Mouse (Mus musculus) layer of hippocampus, adult 9-11 months (tissue): ENCODE measurements around the gene Cdk17.

Source experiments
- DNase-seq: peaks from one replicate; pipeline ENCODE4 v3.0.0; 2022

The Cdk17 gene

DNA sequence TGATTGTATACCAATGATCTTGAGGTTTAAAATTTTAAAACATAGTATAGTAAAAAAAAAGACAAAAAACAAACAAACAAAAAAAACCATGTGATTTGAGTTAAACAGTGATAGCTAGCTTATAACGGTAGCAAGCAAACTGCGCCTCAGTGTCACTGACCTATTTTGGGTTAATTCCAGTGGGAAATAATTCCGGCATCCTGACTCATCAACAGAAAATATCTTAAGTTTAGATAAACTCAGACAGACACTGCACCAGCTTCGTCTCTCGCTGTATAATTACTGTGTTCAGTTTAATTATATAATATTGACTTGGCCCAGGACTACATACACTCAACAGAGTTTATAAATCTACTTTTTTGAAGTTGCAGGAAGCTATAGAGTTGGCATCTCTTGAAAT is 71.2 kb downstream of the Cdk17 start:
- no peak for DNase-seq

DNA sequence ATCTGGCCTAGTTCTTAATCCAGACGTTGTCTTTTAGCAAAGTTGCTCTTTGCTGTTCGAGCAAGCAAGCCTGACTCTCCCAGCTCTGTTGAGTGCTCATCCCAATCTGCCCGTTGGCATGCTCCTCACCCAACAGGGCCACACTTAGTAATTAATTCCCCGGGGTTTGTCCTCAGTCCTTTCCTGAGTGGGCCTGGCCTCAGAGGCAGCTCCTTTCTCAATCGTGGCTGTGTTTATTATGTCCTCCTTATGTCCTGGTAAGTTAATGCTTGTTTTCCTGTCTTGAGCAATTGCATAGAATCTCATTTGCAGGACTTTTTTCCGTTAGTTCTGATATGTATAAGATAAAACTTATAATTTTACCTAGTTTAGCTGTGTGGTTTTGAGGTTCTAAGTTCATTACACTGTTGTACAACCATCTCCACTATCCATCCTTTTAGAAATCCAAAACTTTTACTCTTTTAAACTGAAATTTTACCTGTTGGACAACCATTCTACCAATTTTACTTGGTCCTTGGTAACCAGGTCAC is 73.1 kb downstream of the Cdk17 start:
- DNase-seq = no peak

DNA sequence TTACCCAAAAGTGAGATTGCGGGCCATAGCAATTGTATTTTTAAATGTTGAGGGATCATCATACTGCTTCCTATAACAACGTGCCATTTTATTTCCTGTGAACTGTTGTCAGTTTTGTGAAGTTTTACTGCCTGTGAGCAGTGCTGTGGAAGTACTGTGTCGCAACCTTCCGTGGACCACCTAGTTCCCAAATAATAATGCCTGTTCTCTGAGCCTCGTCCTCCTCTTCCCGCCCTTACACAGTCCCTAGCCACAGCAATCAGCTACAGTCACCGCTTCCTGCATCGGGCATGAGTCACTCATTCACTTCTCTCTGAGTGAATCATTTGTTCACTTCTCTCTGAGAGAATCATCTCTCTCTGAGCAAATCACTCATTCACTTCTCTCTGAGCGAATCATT is 74.0 kb downstream of the Cdk17 start:
- DNase-seq = no peak

DNA sequence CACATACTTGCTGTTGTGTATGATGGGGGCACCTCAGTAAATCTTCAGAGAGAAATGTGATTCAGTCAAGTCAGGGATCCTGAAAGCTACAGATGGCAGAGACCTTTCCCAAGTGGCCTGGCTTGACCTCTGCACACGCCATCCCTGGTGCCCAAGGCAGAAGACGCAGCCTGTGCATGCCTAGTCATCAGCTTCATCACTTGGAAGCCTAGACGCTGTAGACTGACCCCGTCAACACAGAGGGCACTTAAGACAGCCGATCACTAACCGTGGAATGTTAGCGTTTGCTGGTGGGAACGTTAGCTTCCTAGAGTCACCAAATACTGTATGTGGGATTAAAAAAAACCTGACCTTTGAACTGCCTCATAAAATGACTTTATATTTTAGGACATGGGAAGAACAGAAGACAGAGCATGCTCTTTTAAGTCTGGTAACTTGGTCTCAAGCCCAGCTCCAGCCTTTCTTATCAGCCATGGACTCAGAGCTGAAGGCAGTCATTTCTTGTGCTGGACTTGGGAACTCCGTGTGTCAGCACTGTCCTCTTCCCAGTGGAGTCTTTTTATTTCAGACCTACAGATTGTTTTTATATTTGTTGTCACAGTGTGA is 78.6 kb downstream of the Cdk17 start:
- DNase-seq = no peak

DNA sequence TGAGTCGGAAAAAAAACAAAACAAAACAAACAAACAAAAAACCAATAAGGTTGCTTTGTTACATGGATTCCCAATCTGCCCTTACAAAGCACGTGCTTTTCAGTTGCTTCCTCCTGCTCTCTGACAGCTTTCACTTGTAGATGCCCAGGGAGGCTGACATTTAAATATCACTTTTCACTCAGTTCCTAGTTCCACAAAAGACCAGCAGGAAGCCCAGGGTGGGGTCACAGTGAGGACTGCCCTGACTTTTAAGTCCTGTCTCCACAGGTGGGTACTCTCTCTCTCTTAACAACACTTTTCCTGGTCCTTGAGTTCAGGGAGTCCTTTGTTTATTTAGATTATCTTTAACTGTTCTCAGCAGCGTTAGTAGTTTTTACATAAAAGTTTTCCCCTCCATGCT is 81.5 kb downstream of the Cdk17 start:
- no peak for DNase-seq

DNA sequence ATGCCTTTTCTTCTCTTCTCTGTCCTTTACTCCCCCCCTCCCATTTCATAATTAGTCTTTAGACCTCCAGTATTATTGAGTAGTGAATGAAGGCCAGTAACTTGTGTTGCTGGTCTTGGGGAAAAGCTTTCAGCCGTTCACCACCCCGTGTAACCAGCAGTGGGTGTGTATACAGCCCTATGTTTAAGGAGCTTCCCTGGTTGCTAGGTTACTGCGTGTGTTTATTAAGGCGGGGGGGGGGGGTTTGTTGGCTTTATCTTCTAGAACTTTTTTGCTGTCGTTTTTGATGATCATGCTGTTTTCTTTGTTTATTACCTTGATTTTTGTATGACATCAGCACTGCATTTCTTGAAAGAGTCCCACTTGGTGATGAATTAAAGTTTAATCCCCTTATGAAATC is 82.2 kb downstream of the Cdk17 start:
- no peak for DNase-seq

DNA sequence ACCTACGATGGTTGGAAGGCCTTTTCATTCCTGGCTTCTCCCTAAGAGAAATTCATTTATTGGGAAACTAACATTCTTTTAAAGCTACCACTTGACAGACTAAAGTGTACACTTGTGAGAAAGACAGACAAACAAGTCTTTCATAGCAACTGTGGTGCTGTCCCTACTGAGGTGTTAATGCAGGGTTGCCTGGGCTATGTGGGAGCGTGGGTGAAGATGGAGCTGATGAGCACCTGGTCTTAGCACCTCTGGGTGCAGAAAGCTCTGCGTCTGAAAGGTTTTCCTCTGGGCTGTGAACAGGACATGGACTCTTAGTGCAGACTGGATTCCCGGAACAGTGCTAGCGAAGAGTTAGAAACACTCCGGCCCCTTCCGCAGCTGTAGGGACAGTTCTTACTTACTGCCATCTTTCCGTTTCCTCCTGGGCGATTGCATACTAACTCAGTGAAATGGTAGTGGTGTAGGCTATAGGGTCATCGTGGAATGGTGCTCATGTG is 83.6 kb downstream of the Cdk17 start:
- no peak for DNase-seq

DNA sequence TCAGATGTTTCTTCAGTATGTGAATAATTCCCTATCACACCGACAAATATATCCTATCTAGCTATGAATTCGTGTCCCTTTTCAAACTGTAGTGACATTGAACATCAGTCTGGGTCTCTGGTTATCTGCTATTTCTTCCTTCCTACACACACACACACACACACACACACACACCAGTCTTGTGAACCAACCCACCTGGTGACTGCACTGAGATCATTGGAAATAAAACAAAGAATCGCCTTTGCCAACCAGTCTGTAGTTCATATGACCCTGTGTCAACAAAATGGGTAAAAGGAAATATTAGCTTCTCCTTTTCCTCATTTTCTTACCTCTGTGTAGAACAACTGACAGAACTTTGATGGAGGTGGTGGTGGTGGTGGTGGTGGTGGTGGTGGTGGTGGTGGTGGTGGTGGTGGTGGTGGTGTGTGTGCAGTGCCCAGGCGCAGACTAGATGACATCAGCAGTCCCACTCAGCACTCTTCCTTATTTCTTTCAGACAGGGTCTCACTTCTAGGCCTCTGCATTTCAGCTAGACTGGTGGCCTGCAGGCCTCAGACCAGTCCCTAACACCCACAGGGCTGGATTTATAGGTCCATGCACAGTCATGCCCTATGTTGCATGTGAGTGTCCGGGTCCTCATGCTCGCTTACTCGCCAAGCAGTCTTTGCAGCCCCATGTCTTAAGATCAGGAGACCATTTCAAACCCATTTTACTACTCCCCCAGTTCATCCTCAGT is 85.7 kb downstream of the Cdk17 start:
- no peak for DNase-seq

DNA sequence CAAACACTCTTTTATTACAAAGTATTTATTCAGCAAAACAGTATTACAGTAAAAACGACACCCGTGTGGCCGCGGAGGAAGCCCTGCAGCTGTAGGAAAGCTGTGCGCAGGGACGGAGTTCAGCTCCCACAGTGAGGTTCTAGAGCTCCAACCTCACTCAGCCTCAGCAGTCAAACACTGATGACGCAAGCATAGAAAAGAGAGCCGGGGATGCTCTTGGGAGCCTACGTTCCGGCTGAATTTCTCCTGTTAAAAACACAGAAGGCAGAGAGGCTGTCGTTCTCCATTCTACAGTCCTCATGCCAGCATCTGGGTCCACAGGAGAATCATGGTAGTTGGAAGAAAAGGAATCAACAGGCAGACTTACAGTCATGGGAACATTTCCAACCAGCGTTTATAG is 86.7 kb downstream of the Cdk17 start:
- DNase-seq = no peak

DNA sequence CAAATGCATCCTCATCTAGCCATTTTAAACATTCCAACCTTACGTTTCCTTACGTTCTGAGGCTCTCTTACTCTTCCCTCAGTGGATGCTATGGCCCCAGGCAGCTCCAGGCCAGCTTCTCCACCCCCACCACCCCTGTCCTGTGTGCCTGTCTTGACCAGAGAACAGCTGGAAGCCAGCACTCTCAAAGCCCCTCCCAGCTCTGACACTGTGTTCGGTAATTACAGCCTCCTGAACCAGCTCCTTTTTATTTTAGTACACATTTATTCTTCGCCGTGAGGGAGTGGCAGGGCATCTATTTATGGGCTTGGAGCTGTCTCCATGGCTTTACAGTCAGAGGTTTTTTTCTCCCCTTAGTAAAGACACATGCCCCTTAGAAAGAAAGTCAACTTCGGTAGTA is 87.2 kb downstream of the Cdk17 start:
- no peak for DNase-seq

DNA sequence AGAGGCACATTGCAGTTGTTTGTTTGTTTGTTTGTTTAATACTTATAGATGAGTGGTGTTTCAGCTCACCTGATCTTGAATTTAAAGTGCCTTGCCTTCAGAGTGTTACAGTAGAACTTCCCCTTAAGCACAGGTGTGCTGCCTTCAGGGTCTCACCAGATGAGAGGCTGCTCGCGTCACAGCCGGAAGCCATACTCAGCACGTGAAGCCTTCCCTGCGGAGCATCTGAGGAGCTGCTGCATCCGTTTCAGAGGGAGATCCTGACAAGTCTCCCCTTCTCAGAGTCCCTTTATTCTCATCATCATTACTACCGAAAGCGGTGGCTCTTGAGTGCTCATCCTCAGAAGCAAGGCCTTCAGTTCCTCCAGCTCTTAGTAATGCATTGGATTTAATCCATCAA is 87.7 kb downstream of the Cdk17 start:
- no peak for DNase-seq

DNA sequence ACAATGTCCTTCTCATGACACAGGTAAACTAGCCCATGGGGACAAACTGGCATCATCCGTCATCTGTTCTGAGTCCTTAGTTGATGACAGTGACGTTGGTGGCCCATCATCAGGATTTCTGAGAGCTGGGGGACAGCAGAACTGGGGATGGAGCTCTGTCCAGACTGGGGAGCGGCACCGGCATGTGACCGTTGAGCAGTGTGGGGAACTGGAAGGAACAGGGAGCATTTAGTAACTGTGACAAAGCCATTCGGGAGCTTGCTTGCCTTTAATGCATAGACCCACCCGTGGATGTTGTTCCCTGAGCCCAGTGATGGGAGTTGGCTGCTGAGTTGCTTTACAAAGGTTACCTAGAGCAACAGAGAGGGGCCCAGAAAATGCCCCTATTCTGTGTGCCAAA is 89.2 kb downstream of the Cdk17 start:
- no peak for DNase-seq

DNA sequence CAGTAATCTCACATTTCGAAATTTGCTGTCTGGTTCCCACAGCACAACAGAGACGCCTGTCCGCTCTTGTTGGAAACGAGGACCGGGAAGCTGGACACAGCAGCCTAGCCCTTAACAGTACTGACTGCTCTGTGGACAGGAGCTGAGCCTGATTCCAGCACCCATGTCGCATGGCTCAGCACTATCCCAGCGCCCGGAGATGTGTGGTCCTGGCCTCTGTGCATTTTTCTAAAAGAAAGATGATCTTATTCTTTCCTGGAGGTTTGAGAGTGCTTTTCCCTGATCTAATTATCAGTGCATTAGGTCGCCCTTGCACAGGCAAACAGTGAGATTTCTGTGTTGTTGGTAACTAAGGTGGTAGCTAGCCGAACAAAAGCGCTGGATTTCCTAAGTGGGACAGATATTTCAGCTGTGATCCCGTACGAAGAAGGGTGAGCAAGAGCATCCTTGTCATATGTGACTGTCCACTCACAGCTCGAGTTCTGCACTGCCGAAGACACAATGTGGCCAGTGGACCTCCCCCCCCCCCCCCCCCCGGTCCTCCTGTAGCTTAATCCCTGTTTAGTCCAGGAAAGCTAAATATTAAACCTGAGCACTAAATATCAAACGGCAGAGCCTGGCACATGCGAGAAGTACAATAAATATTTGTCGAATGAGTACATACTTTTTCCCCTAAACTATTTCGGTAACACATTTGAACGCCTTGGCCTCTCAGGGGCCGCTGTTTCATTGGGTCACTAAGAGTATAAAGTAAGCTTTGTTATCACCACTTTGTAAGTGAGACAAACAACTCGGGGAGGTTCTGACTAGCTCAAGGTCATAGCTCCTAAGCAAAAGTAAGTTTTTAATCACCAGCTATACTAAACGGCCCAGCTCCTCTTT is 90.0 kb downstream of the Cdk17 start:
- DNase-seq = no peak

DNA sequence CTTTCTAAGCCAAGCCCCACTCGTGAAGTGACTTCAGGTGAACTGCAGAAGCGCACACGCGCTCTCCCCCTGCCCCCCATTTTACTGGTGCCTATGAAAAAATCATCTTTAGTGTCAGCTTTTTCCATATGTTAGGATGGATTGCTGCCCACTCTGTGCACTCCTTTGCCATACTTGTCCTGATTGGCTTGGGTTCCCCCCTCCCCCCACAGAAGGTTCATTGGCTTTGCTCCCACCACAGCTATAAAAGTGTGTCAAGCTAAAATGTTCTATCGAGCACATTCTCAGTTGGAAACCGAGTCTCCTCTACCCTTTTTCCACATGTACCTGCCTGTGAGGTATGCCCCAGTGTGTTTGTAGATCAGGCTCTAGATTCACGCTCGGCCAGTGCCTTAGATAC is 90.8 kb downstream of the Cdk17 start:
- DNase-seq = no peak

DNA sequence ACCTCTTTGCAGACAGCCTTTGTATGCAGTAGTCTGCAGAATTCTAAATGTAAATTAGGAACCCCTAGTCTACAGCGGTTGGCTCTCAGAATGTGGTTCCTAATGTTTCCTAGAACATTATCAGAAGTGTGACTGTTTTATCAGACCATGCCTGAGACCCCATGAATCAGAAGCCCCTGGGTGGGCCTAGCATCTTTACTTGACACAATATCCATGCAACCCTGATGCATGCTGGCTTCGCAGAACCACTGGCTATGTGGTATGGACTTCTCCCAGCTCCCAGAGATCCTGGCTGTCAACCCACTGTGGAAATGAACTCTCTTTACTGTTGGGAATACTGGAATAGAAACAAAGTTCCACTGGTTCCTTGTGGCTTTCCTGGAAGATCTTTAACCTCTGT is 92.0 kb downstream of the Cdk17 start:
- DNase-seq = no peak

DNA sequence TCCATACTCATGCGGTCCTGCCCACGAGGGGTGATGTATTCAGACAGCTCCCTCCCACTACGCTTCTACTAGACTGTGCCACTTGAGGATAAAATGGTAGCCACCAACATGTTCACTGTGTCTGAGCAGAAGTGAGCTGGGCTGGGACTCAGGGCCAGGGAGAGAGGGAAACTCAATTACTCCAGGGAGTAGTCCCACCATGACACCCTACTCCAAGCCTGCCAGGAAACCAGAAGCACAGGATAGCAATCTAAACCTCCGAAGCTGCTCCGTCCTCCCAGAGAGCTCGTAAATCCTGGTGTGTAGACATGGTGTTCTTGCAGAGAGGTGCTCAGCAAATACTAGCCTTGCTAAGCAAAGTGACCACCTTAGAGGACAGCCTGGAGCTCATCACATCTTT is 92.5 kb downstream of the Cdk17 start:
- DNase-seq = no peak

DNA sequence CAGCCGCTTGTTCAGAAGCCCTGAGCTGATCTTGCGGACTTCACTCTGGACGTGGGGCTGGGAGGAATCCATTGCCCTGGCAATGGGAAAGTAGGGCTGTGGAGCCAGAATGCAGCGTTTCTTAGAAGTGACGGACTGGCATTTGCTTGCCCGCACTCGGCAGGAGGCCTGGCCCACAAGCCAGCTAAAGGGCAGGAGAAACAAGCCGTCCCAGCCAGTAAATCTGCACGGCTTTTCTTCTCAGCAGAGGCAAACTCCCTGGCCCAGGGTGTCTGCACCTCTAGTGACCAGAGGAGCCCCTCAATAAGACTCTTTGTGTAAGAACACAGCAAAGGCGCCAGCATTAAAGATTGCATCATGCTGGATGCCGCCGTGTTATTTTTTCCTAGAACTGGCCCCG is 94.6 kb downstream of the Cdk17 start:
- no peak for DNase-seq

DNA sequence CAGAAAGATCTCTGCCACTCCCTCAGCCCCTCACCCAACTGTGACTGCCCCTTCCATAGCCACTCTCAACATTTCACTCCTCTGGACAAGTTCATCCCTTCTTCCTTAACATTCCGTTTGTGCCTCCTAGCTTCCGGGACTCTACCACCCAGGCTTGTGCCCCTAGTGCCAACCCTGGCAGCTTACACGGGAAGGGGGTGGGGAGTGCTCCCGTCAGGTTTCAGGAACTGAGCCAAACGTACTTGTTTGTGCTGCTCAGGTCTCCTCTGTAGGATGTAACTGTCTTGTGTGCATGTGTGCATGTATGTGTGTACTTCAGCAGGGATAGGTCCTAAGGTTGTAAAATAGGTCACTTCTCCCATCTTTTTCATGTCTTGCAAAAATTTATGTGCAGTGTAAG is 99.2 kb downstream of the Cdk17 start:
- DNase-seq = no peak

DNA sequence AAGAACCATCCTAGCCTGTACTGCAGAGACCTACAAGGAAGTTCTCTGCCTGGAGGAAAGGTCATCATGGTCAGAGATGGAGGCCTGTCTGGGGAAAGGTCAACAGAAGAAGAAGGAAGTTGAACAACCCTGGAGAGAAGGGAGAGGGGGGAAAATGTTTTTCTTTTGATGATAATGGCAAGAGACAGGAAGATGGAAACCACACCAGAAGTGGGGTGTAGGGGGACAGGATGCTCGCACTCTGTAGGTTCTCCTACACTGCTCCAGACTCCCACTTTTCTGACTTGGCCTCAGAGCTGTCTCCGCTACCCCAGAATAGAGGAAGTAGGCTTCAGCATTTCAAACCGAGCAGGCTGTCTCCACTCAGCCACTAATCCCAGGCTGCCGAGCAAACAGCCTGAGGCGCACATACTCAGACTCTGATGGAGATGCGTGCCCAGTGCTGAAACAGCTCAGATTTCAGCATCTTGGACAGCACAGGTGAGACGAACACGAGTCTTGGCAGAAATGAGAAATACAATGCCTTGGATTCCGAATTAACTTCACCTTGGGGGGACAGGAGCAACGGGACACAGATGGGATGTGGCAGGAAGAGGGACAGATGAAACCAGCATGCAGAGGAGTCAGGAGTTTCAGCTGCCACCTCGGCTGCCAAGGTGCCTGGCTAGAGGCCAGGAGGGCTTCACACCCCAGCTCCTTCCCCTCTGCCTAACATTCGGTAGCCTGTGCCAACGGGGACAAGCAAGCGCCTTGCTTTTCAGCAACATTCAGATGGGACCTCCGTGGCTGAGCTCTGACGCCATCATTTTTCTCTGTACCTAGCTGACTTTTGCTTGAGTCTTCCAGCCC is 100.7 kb downstream of the Cdk17 start:
- peak; percentile 65 for DNase-seq

DNA sequence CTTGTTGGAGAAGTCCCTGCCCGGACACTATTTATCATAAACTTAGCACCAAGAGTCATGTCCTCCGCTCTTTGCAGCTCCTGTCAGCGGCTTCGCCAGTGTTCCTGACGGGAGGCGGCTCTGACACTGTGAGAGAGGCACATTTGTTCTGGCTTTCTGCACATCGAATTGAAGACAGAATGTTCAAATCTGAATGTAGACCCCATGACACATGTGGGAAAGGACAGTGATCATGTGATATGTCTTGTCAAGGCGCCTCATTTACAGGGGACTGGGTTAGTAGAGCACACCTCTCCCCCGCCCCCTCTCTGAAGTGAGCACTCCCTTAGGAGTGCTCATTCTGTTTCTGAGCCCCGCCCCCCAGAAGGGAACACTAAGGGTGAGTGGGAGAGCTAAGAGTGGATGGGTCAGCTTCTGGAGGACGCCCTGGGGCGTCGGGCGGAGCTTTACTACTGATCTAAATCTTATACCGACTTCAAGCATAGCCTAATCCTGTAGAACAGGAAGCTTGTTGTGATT is 101.4 kb downstream of the Cdk17 start:
- no peak for DNase-seq

DNA sequence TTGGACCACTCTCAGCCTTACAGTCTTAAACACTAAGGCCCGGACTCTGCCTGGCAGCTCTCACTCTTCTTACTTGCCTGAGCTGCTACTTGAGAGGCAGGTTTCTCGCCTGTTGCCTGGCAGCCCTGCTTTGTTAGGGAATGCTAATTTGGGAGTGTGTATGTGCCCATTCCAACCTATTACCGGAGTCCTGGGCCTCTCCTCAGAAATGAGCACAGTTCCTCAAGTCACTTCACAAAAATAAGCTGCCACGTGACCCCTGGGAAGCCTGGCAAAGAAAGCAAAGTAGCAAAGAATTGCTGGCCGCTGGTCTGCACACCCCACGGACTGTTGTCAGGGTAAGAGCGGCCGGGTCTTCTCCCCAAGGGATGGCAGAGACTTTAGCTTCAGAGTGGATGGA is 102.8 kb downstream of the Cdk17 start:
- DNase-seq = peak; percentile 44

DNA sequence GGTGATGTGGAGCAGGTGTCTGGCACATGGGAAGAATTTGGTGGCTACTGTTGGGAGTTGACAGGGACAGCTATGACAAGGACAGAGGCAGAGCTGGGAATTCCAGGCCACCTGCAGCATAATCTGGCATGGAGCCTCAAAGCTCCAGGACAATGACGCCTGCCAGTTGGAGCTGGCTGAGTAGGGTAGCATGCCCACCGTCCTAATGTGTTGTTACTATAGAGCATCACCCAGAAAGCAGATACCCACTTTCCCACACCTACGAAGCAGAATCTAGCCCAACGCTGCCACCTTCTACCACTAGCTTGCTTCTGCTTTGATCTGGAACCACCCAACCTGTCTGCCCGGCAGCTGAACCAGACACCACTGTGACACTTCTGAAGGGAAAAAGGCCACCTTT is 103.3 kb downstream of the Cdk17 start:
- no peak for DNase-seq
